Mouse (Mus musculus) CH12F3 (cell line): ENCODE measurements around the gene Ints3.

ENCODE experiments used
- in situ Hi-C: fragments of 300-500 bp; cut with MboI; formaldehyde crosslinking; loops from 2 replicates; pipeline ENCODE4 v1.14.3; 2020; ENCODE audit warnings: low sequenced_read_pairs

Gene Ints3

GRCm38 (mm10) chr3:90391941-90392340 lies 41.5 kb downstream of the Ints3 start:
- in situ Hi-C loops: no loop called here

- in situ Hi-C loops: no loop called here
Measured at GRCm38 (mm10) chr3:90391004-90391403, 42.4 kb downstream of the Ints3 start.

- in situ Hi-C loops: no loop called here
Measured at GRCm38 (mm10) chr3:90389511-90390490, 43.6 kb downstream of the Ints3 start, which contains the start of gene Slc27a3. Slc27a3 (minus strand) TSS chr3:90389938.

- in situ Hi-C loops: no loop called here
Measured at GRCm38 (mm10) chr3:90388726-90389510, 44.5 kb downstream of the Ints3 start.

GRCm38 (mm10) chr3:90388192-90388591 lies 45.2 kb downstream of the Ints3 start:
- in situ Hi-C loops: no loop called here

- in situ Hi-C loops: no loop called here
Measured at GRCm38 (mm10) chr3:90387483-90387882, 45.9 kb downstream of the Ints3 start.

- in situ Hi-C loops: no loop called here
Measured at GRCm38 (mm10) chr3:90386817-90387216, 46.6 kb downstream of the Ints3 start.

GRCm38 (mm10) chr3:90384851-90385375 lies 48.5 kb downstream of the Ints3 start:
- in situ Hi-C loops: no loop called here

GRCm38 (mm10) chr3:90383690-90384089 lies 49.7 kb downstream of the Ints3 start:
- in situ Hi-C loops: no loop called here

- in situ Hi-C loops: no loop called here
Measured at GRCm38 (mm10) chr3:90381727-90382126, 51.7 kb downstream of the Ints3 start.

- in situ Hi-C loops: loop anchor here (10.0 kb wide), 1 partner anchor 164 kb away; the partner anchor contains the start of genes Rab13 and Rps27
Measured at GRCm38 (mm10) chr3:90378496-90378895, 54.9 kb downstream of the Ints3 start.

- in situ Hi-C loops: loop anchor here (10.0 kb wide), 1 partner anchor 161 kb away; the partner anchor contains the start of genes Rab13 and Rps27
Measured at GRCm38 (mm10) chr3:90376247-90376585, 57.2 kb downstream of the Ints3 start.

GRCm38 (mm10) chr3:90375562-90376246 lies 57.7 kb downstream of the Ints3 start:
- in situ Hi-C loops: loop anchor here (10.0 kb wide), 1 partner anchor 161 kb away; the partner anchor contains the start of genes Rab13 and Rps27

- in situ Hi-C loops: loop anchor here (10.0 kb wide), 1 partner anchor 160 kb away; the partner anchor contains the start of genes Rab13 and Rps27
Measured at GRCm38 (mm10) chr3:90374368-90374767, 59.1 kb downstream of the Ints3 start.

- in situ Hi-C loops: loop anchor here (10.0 kb wide), 1 partner anchor 159 kb away; the partner anchor contains the start of genes Rab13 and Rps27
Measured at GRCm38 (mm10) chr3:90373432-90374028, 59.9 kb downstream of the Ints3 start.

GRCm38 (mm10) chr3:90372817-90373216 lies 60.6 kb downstream of the Ints3 start:
- in situ Hi-C loops: loop anchor here (10.0 kb wide), 1 partner anchor 158 kb away; the partner anchor contains the start of genes Rab13 and Rps27

GRCm38 (mm10) chr3:90371857-90372256 lies 61.6 kb downstream of the Ints3 start:
- in situ Hi-C loops: loop anchor here (10.0 kb wide), 1 partner anchor 157 kb away; the partner anchor contains the start of genes Rab13 and Rps27

- in situ Hi-C loops: no loop called here
Measured at GRCm38 (mm10) chr3:90369041-90369440, 64.4 kb downstream of the Ints3 start.

- in situ Hi-C loops: no loop called here
Measured at GRCm38 (mm10) chr3:90367001-90367632, 66.3 kb downstream of the Ints3 start.
